10 mouse cellular contexts compared by ENCODE assay signal in genomic region chr7:83939017-83939721, GRCm38 (mm10).
"Had no signal": no experiment of that assay in that cellular context is flagged by ENCODE, and none has a peak within 500 bp of the region (broad histone marks: within the 10 kb centered on the region; RNA-seq: fewer than 3 reads in every experiment).

No protein-coding gene starts in this region.

- H3K9ac ChIP-seq: limb, embryonic 13.5 days; liver, embryonic 14.5 days; midbrain, embryonic 12.5 days had no signal

- H3K4me3 ChIP-seq: limb, embryonic 13.5 days; midbrain, embryonic 12.5 days had no signal

- ATAC-seq: midbrain, embryonic 16.5 days had no signal

- H3K4me2 ChIP-seq: limb, embryonic 13.5 days; midbrain, embryonic 12.5 days had no signal

- DNase-seq: kidney, postnatal 4 days; left cerebral cortex, postnatal 4 days; lung, adult 18-20 months; right cerebral cortex, postnatal 14 days; thymus, postnatal 25 days had no signal

- H3K27ac ChIP-seq: kidney, postnatal 0 days; limb, embryonic 13.5 days; liver, embryonic 14.5 days; midbrain, embryonic 12.5 days had no signal

- H3K27me3 ChIP-seq: limb, embryonic 13.5 days; midbrain, embryonic 12.5 days had no signal

- H3K36me3 ChIP-seq: limb, embryonic 13.5 days; midbrain, embryonic 12.5 days had no signal

- H3K4me1 ChIP-seq: limb, embryonic 13.5 days; midbrain, embryonic 12.5 days had no signal

- H3K9me3 ChIP-seq: limb, embryonic 13.5 days; midbrain, embryonic 12.5 days had no signal
